Mouse (Mus musculus) testis, adult 2 months (tissue): Measurements from ENCODE around the gene Nlrc4.

ENCODE experiments used
- CTCF ChIP-seq: fragments of 200-500 bp; IDR thresholded peaks from 2 replicates; pipeline ENCODE4 v1.5.1; 2012; ENCODE audit warnings: low read depth, mild to moderate bottlenecking, inconsistent platforms, low read length, moderate library complexity; ENCODE audit not compliant: control insufficient read depth, insufficient read depth, insufficient replicate concordance
- POLR2A ChIP-seq: fragments of 200-500 bp; IDR thresholded peaks from 2 replicates; pipeline ENCODE4 v1.6.1; 2012; ENCODE audit warnings: low read depth, mild to moderate bottlenecking, inconsistent platforms, low read length, moderate library complexity; ENCODE audit not compliant: control insufficient read depth

- TF ChIP-seq POLR2A, result no peak
- no peak for TF ChIP-seq CTCF
Observed at GRCm38 (mm10) chr17:74394855-74395254, 64.1 kb downstream of the Nlrc4 start.
